Mouse (Mus musculus) frontal cortex, postnatal 25 days (tissue): ENCODE measurements around the gene Galnt16.
A peak's percentile ranks its signal among the peaks of the same experiment; 100 is the strongest.

Experiments
- DNase-seq, 2 experiments: peaks; one replicate each; pipeline ENCODE4 v3.0.0; 2022; ENCODE audit warnings: low spot score in 2 of 2

Gene Galnt16

GRCm38 (mm10) chr12:80530630-80531029 lies 12.6 kb downstream of the Galnt16 start:
- no peak for DNase-seq

- no peak for DNase-seq
Observed at GRCm38 (mm10) chr12:80531585-80531984, 13.5 kb downstream of the Galnt16 start.

GRCm38 (mm10) chr12:80533876-80534275 lies 15.8 kb downstream of the Galnt16 start:
- DNase-seq = no peak

- no peak for DNase-seq
Observed at GRCm38 (mm10) chr12:80537313-80537712, 19.2 kb downstream of the Galnt16 start.

- no peak for DNase-seq
Observed at GRCm38 (mm10) chr12:80538311-80538710, 20.2 kb downstream of the Galnt16 start.

GRCm38 (mm10) chr12:80545310-80545709 lies 27.2 kb downstream of the Galnt16 start:
- DNase-seq = no peak

GRCm38 (mm10) chr12:80549646-80550045 lies 31.6 kb downstream of the Galnt16 start:
- DNase-seq = no peak

GRCm38 (mm10) chr12:80553157-80553556 lies 35.1 kb downstream of the Galnt16 start:
- no peak for DNase-seq

GRCm38 (mm10) chr12:80554312-80554711 lies 36.2 kb downstream of the Galnt16 start:
- no peak for DNase-seq

GRCm38 (mm10) chr12:80561904-80562303 lies 43.8 kb downstream of the Galnt16 start:
- no peak for DNase-seq

GRCm38 (mm10) chr12:80562793-80563192 lies 44.7 kb downstream of the Galnt16 start:
- DNase-seq = no peak

GRCm38 (mm10) chr12:80564990-80565389 lies 46.9 kb downstream of the Galnt16 start:
- DNase-seq = no peak

GRCm38 (mm10) chr12:80565793-80566192 lies 47.7 kb downstream of the Galnt16 start:
- no peak for DNase-seq

- DNase-seq = no peak
Observed at GRCm38 (mm10) chr12:80566502-80566901, 48.4 kb downstream of the Galnt16 start.

GRCm38 (mm10) chr12:80567375-80567774 lies 49.3 kb downstream of the Galnt16 start:
- DNase-seq = peak in 1 of 2 experiments; percentile 23

- no peak for DNase-seq
Observed at GRCm38 (mm10) chr12:80569561-80569960, 51.5 kb downstream of the Galnt16 start.

GRCm38 (mm10) chr12:80574318-80574717 lies 56.2 kb downstream of the Galnt16 start:
- no peak for DNase-seq

- peak; percentile 29 to 32 for DNase-seq
Observed at GRCm38 (mm10) chr12:80574825-80575371, 56.8 kb downstream of the Galnt16 start.

GRCm38 (mm10) chr12:80577049-80577448 lies 59.0 kb downstream of the Galnt16 start:
- no peak for DNase-seq

- DNase-seq = no peak
Observed at GRCm38 (mm10) chr12:80581357-80581756, 63.3 kb downstream of the Galnt16 start.

- DNase-seq = no peak
Observed at GRCm38 (mm10) chr12:80584973-80585372, 66.9 kb downstream of the Galnt16 start.

- DNase-seq = no peak
Observed at GRCm38 (mm10) chr12:80594141-80594540, 76.1 kb downstream of the Galnt16 start.

- DNase-seq = no peak
Observed at GRCm38 (mm10) chr12:80594781-80595180, 76.7 kb downstream of the Galnt16 start.

- no peak for DNase-seq
Observed at GRCm38 (mm10) chr12:80595566-80595965, 77.5 kb downstream of the Galnt16 start.
